In the genomic region with DNA sequence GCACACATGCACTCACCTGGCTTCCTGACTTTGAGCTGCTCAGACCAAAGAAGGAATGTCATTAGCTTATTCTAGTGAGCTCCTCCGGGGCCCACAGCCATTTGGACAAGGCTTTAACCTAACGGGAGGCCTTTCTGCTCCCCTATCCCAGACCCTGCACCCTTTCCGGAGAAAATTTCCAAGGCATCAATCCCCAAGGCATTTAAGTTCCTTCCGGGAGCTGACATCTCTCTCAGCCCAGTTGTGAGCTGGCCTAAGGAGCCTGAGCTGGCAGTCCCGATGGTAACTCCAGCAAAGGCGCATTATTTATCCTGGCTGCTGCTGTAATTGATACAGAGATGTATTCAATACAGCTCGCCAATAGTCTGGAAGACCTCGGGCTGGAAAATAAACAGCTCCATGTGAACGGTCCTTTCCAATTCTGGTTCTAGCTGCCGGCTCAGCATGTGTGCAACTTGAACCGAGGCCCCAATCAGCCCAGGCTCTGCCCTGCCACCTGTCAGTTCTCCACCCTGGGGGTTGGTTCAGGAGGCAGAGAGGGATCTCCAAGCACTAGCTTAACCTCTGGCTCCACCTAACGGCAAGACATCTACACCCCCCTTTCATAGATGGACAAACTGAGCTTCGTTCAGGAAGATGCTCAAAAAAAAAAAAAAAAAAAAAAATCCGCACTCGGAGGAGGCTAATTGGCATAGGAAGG, we compare ENCODE assay signal across 8 mouse cellular contexts. TPM values are rescaled to one million over a fixed set of nuclear protein-coding genes. Genes with fewer than 3 reads are reported as not detected.
DNase-seq lines count a peak whose midpoint lies in the region; ATAC-seq and TF ChIP-seq lines count a peak whose summit lies in the region.

No protein-coding gene starts in this region.

- peak; percentile 69 for ATAC-seq in common myeloid progenitor, adult 5-6 weeks (replicated peaks; ENCODE audit: low read depth, poor library complexity, severe bottlenecking)
- ATAC-seq in intestine, embryonic 16.5 days = peak; percentile 58; the same call in 1 of the 2 replicates
- ATAC-seq in limb, embryonic 14.5 days (ENCODE audit: low FRiP score, low read depth) = peak; percentile 32
- ATAC-seq in midbrain, embryonic 14.5 days (ENCODE audit: low FRiP score, low TSS enrichment) = no peak
- ATAC-seq in stomach, embryonic 16.5 days (ENCODE audit: insufficient read depth, low FRiP score) = 0 out of 2 replicates have a peak, but pooled peaks have one; percentile 34

- H3K27me3 ChIP-seq in intestine, embryonic 16.5 days (replicated peaks; ENCODE audit: control insufficient read depth, insufficient read depth, low read length) = 0 out of 2 replicates have a peak, but pooled peaks cover 2% of the 10 kb centered on the region
- no peaks in the 10 kb centered on the region for H3K27me3 ChIP-seq in limb, embryonic 14.5 days (ENCODE audit: control insufficient read depth, insufficient read depth, low read length)
- no peaks in the 10 kb centered on the region for H3K27me3 ChIP-seq in midbrain, embryonic 14.5 days (ENCODE audit: control insufficient read depth, insufficient read depth, low read length)
- no peaks in the 10 kb centered on the region for H3K27me3 ChIP-seq in stomach, embryonic 16.5 days (ENCODE audit: control insufficient read depth, insufficient read depth, low read length)

- WGBS in intestine, embryonic 16.5 days = 28% methylated on average over 15 of the region's 15 CpGs
- WGBS in limb, embryonic 14.5 days = 13% methylated on average over 15 of the region's 15 CpGs
- WGBS in midbrain, embryonic 14.5 days = 6% methylated on average over 15 of the region's 15 CpGs
- WGBS in stomach, embryonic 16.5 days = 17% methylated on average over 15 of the region's 15 CpGs

- no peak overlapping the region for H3K27ac ChIP-seq in intestine, embryonic 16.5 days (ENCODE audit: low read length)
- H3K27ac ChIP-seq in limb, embryonic 14.5 days (replicated peaks; ENCODE audit: low read depth, low read length) = no peak overlapping the region
- peak overlapping the region; percentile 89 for H3K27ac ChIP-seq in midbrain, embryonic 14.5 days (replicated peaks; ENCODE audit: low read depth, low read length)
- no peak overlapping the region for H3K27ac ChIP-seq in stomach, embryonic 16.5 days (ENCODE audit: low read length)

- H3K36me3 ChIP-seq in intestine, embryonic 16.5 days (ENCODE audit: control insufficient read depth, insufficient read depth, low read length) = no peaks in the 10 kb centered on the region
- H3K36me3 ChIP-seq in limb, embryonic 14.5 days (ENCODE audit: control insufficient read depth, insufficient read depth, low read length) = no peaks in the 10 kb centered on the region
- no peaks in the 10 kb centered on the region for H3K36me3 ChIP-seq in midbrain, embryonic 14.5 days (ENCODE audit: control insufficient read depth, insufficient read depth, low read length)
- no peaks in the 10 kb centered on the region for H3K36me3 ChIP-seq in stomach, embryonic 16.5 days (ENCODE audit: control insufficient read depth, insufficient read depth, low read length)

- H3K4me2 ChIP-seq in intestine, embryonic 16.5 days (ENCODE audit: low read depth, low read length) = peak overlapping the region; percentile 88
- peak overlapping the region; percentile 92 for H3K4me2 ChIP-seq in limb, embryonic 14.5 days (replicated peaks; ENCODE audit: low read depth, low read length, severe bottlenecking)
- H3K4me2 ChIP-seq in midbrain, embryonic 14.5 days (ENCODE audit: low read length) = peak overlapping the region; percentile 88
- peak overlapping the region; percentile 89 for H3K4me2 ChIP-seq in stomach, embryonic 16.5 days (ENCODE audit: low read depth, low read length)

- peak; percentile 82 for DNase-seq in layer of hippocampus, adult 11-12 months (ENCODE audit: low spot score)
- DNase-seq in layer of hippocampus, adult 9-10 months (ENCODE audit: low spot score) = no peak
- peak; percentile 62 to 70 for DNase-seq in gastrocnemius, postnatal 36 days
- peak; percentile 51 for DNase-seq in limb, embryonic 14.5 days (ENCODE audit: low spot score)
- peak; percentile 78 for DNase-seq in midbrain, embryonic 14.5 days

- H3K4me1 ChIP-seq in intestine, embryonic 16.5 days (ENCODE audit: control insufficient read depth, insufficient read depth, low read length) = peaks cover 34% of the 10 kb centered on the region
- peaks cover 32% of the 10 kb centered on the region for H3K4me1 ChIP-seq in limb, embryonic 14.5 days (ENCODE audit: control insufficient read depth, insufficient read depth, low read length)
- H3K4me1 ChIP-seq in midbrain, embryonic 14.5 days (ENCODE audit: control insufficient read depth, insufficient read depth, low read length) = peaks cover 47% of the 10 kb centered on the region
- H3K4me1 ChIP-seq in stomach, embryonic 16.5 days (ENCODE audit: control insufficient read depth, insufficient read depth, low read length) = peaks cover 32% of the 10 kb centered on the region

- peak overlapping the region; percentile 85 for H3K9ac ChIP-seq in intestine, embryonic 16.5 days (ENCODE audit: low read depth, low read length)
- peak overlapping the region; percentile 92; the same call in 1 of the 2 replicates for H3K9ac ChIP-seq in limb, embryonic 14.5 days (ENCODE audit: low read depth, low read length, severe bottlenecking)
- H3K9ac ChIP-seq in midbrain, embryonic 14.5 days (replicated peaks; ENCODE audit: low read length) = peak overlapping the region; percentile 87
- H3K9ac ChIP-seq in stomach, embryonic 16.5 days (ENCODE audit: low read length) = peak overlapping the region; percentile 90

- intact Hi-C loops in gastrocnemius, postnatal 36 days (cut with DNase I) = loop anchor here (2.0 kb wide), 1 partner anchor 23 kb away; no protein-coding TSS in a partner anchor

- no peaks in the 10 kb centered on the region for H3K9me3 ChIP-seq in intestine, embryonic 16.5 days (ENCODE audit: control insufficient read depth, low read length)
- no peaks in the 10 kb centered on the region for H3K9me3 ChIP-seq in limb, embryonic 14.5 days (ENCODE audit: control insufficient read depth, low read length)
- H3K9me3 ChIP-seq in midbrain, embryonic 14.5 days (ENCODE audit: control insufficient read depth, low read length) = no peaks in the 10 kb centered on the region
- H3K9me3 ChIP-seq in stomach, embryonic 16.5 days (replicated peaks; ENCODE audit: control insufficient read depth, low read length) = no peaks in the 10 kb centered on the region

- TF ChIP-seq POLR2A in limb, embryonic 14.5 days (IDR thresholded peaks at IDR 0.05; ENCODE audit: borderline replicate concordance, extremely low read depth, insufficient read depth, insufficient read length) = no peak

- peak overlapping the region; percentile 74 for H3K4me3 ChIP-seq in intestine, embryonic 16.5 days (ENCODE audit: low read length)
- peak overlapping the region; percentile 79 for H3K4me3 ChIP-seq in limb, embryonic 14.5 days (replicated peaks; ENCODE audit: low read length)
- peak overlapping the region; percentile 57 for H3K4me3 ChIP-seq in midbrain, embryonic 14.5 days (replicated peaks; ENCODE audit: low read depth, low read length)
- H3K4me3 ChIP-seq in stomach, embryonic 16.5 days (replicated peaks; ENCODE audit: low read length) = peak overlapping the region; percentile 71

RNA-seq across cellular contexts. Expression of gene Tmcc2, which starts 1.0 kb away (rescaled TPM):
- total RNA-seq in common myeloid progenitor, adult 5-6 weeks (2017) = 8.0 and 14.4 TPM in 2 replicates
- total RNA-seq in gastrocnemius, postnatal 36 days (2021) = 10 to 100 TPM; 29.6 to 34.5 TPM
- 9.4 and 12.2 TPM in 2 replicates for polyA plus RNA-seq in intestine, embryonic 16.5 days (2015; fragmentation: Nextera tagmentation; extraction: Ambion mirVana)
- polyA plus RNA-seq in limb, embryonic 14.5 days (2012; rRNA removed) = 18.0 and 24.2 TPM in 2 replicates
- 9.1 and 9.3 TPM in 2 replicates for polyA plus RNA-seq in limb, embryonic 14.5 days (2014; fragmentation: Nextera tagmentation; extraction: Ambion mirVana)
- polyA plus RNA-seq in midbrain, embryonic 14.5 days (2014; fragmentation: Nextera tagmentation; extraction: Ambion mirVana) = 28.4 and 29.1 TPM in 2 replicates
- polyA plus RNA-seq in stomach, embryonic 16.5 days (2015; fragmentation: Nextera tagmentation; extraction: Ambion mirVana) = 25.5 and 28.3 TPM in 2 replicates

RNA-seq across cellular contexts. Expression of gene Dstyk, which starts 27.3 kb away (rescaled TPM):
- 16.2 and 25.7 TPM in 2 replicates for total RNA-seq in common myeloid progenitor, adult 5-6 weeks (2017)
- 1 to 10 TPM; 8.9 to 9.2 TPM for total RNA-seq in gastrocnemius, postnatal 36 days (2021)
- 6.2 and 6.3 TPM in 2 replicates for polyA plus RNA-seq in intestine, embryonic 16.5 days (2015; fragmentation: Nextera tagmentation; extraction: Ambion mirVana)
- polyA plus RNA-seq in limb, embryonic 14.5 days (2012; rRNA removed) = 17.1 and 17.8 TPM in 2 replicates
- polyA plus RNA-seq in limb, embryonic 14.5 days (2014; fragmentation: Nextera tagmentation; extraction: Ambion mirVana) = 18.3 and 20.8 TPM in 2 replicates
- polyA plus RNA-seq in midbrain, embryonic 14.5 days (2014; fragmentation: Nextera tagmentation; extraction: Ambion mirVana) = 10.6 and 11.4 TPM in 2 replicates
- polyA plus RNA-seq in stomach, embryonic 16.5 days (2015; fragmentation: Nextera tagmentation; extraction: Ambion mirVana) = 11.6 and 12.3 TPM in 2 replicates
